26 mouse cellular contexts compared by ENCODE assay signal in genomic region chr17:14170961-14171479, GRCm38 (mm10). TPM values are rescaled to one million over a fixed set of nuclear protein-coding genes. Genes with fewer than 3 reads are reported as not detected.
A peak's percentile ranks its signal among the peaks of the same experiment; 100 is the strongest.
DNase-seq lines count a peak whose midpoint lies in the region; ATAC-seq lines count a peak whose summit lies in the region.
"Had no signal": no experiment of that assay in that cellular context is flagged by ENCODE, and none has a peak within 500 bp of the region (broad histone marks: within the 10 kb centered on the region; RNA-seq: fewer than 3 reads in every experiment).

No protein-coding gene starts in this region.

- H3K27me3 ChIP-seq in intestine, embryonic 16.5 days (replicated peaks; ENCODE audit: control insufficient read depth, insufficient read depth, low read length): no peaks in the 10 kb centered on the region
- no peaks in the 10 kb centered on the region for H3K27me3 ChIP-seq in forebrain, embryonic 16.5 days (replicated peaks; ENCODE audit: control insufficient read depth, insufficient read depth, low read length)
- H3K27me3 ChIP-seq: embryonic facial prominence, embryonic 12.5 days; forebrain, embryonic 15.5 days; midbrain, embryonic 13.5 days; neural tube, embryonic 13.5 days had no signal

- 30% methylated on average over 5 of the region's 5 CpGs for WGBS in intestine, embryonic 16.5 days
- 72% methylated on average over 5 of the region's 5 CpGs for WGBS in forebrain, embryonic 16.5 days

- no peak overlapping the region for H3K27ac ChIP-seq in intestine, embryonic 16.5 days (ENCODE audit: low read length)
- H3K27ac ChIP-seq in forebrain, embryonic 16.5 days (ENCODE audit: low read length): no peak overlapping the region
- H3K27ac ChIP-seq: embryonic facial prominence, embryonic 12.5 days; forebrain, embryonic 15.5 days; gastrocnemius, adult 2 months; hindbrain, embryonic 12.5 days; hindbrain, postnatal 0 days; limb, embryonic 12.5 days; midbrain, embryonic 13.5 days; neural tube, embryonic 13.5 days had no signal

- no peak for ATAC-seq in intestine, embryonic 16.5 days
- no peak for ATAC-seq in forebrain, embryonic 16.5 days
- ATAC-seq: CD4-positive, CD25-positive, alpha-beta regulatory T cell, adult 4 months; forebrain, embryonic 15.5 days; hindbrain, postnatal 0 days; midbrain, embryonic 13.5 days had no signal

- no peaks in the 10 kb centered on the region for H3K36me3 ChIP-seq in intestine, embryonic 16.5 days (ENCODE audit: control insufficient read depth, insufficient read depth, low read length)
- no peaks in the 10 kb centered on the region for H3K36me3 ChIP-seq in forebrain, embryonic 16.5 days (ENCODE audit: control insufficient read depth, insufficient read depth)
- H3K36me3 ChIP-seq: embryonic facial prominence, embryonic 12.5 days; forebrain, embryonic 10.5 days; forebrain, embryonic 15.5 days; hindbrain, embryonic 12.5 days; limb, embryonic 12.5 days; midbrain, embryonic 13.5 days; neural tube, embryonic 13.5 days had no signal

- no peak overlapping the region for H3K4me2 ChIP-seq in intestine, embryonic 16.5 days (ENCODE audit: low read depth, low read length)
- no peak overlapping the region for H3K4me2 ChIP-seq in forebrain, embryonic 16.5 days (ENCODE audit: low read length)
- H3K4me2 ChIP-seq: embryonic facial prominence, embryonic 12.5 days; forebrain, embryonic 15.5 days; hindbrain, embryonic 12.5 days; limb, embryonic 12.5 days; midbrain, embryonic 13.5 days; neural tube, embryonic 13.5 days had no signal

- H3K4me3 ChIP-seq in intestine, embryonic 16.5 days (ENCODE audit: low read length): no peak overlapping the region
- no peak overlapping the region for H3K4me3 ChIP-seq in forebrain, embryonic 16.5 days (replicated peaks; ENCODE audit: low read length)
- H3K4me3 ChIP-seq: embryonic facial prominence, embryonic 12.5 days; forebrain, embryonic 10.5 days; forebrain, embryonic 15.5 days; gastrocnemius, adult 2 months; hindbrain, embryonic 12.5 days; limb, embryonic 12.5 days; midbrain, embryonic 13.5 days; neural tube, embryonic 13.5 days had no signal

- no peaks in the 10 kb centered on the region for H3K9me3 ChIP-seq in intestine, embryonic 16.5 days (ENCODE audit: control insufficient read depth, low read length)
- no peaks in the 10 kb centered on the region for H3K9me3 ChIP-seq in forebrain, embryonic 16.5 days (ENCODE audit: control insufficient read depth, low read length)
- H3K9me3 ChIP-seq: embryonic facial prominence, embryonic 12.5 days; forebrain, embryonic 10.5 days; forebrain, embryonic 15.5 days; hindbrain, embryonic 12.5 days; limb, embryonic 12.5 days; midbrain, embryonic 13.5 days; neural tube, embryonic 13.5 days had no signal

- peak; percentile 46 for DNase-seq in kidney, adult 11 months
- no peak for DNase-seq in kidney, postnatal 10 days
- peak; percentile 68 for DNase-seq in kidney, adult 9 months
- DNase-seq in kidney, postnatal 14 days: peak; percentile 53
- DNase-seq in cerebellum, adult 9-11 months: no peak
- DNase-seq in layer of hippocampus, postnatal 10 days (ENCODE audit: low spot score in 2 of 2): no peak
- DNase-seq: adrenal gland, postnatal 14 days; cerebellum, adult 8-10 months; embryo, embryonic 11 days; gastrocnemius, adult 2 months; heart, postnatal 36 days; lung, postnatal 36 days; right cerebral cortex, postnatal 4 days; thymus, postnatal 4 days had no signal

- H3K9ac ChIP-seq in intestine, embryonic 16.5 days (ENCODE audit: low read depth, low read length): 0 out of 2 replicates have a peak overlapping the region, but pooled peaks have one; percentile 10
- no peak overlapping the region for H3K9ac ChIP-seq in forebrain, embryonic 16.5 days (replicated peaks; ENCODE audit: low read depth, low read length)
- H3K9ac ChIP-seq: embryonic facial prominence, embryonic 12.5 days; forebrain, embryonic 15.5 days; hindbrain, embryonic 12.5 days; limb, embryonic 12.5 days; midbrain, embryonic 13.5 days; neural tube, embryonic 13.5 days had no signal

- peaks cover 58% of the 10 kb centered on the region for H3K4me1 ChIP-seq in intestine, embryonic 16.5 days (ENCODE audit: control insufficient read depth, insufficient read depth, low read length)
- peaks cover 9% of the 10 kb centered on the region for H3K4me1 ChIP-seq in forebrain, embryonic 16.5 days (replicated peaks; ENCODE audit: control insufficient read depth, insufficient read depth, low read length)

RNA-seq across cellular contexts. Expression of gene Dact2, which starts 33.1 kb away (rescaled TPM):
- polyA plus RNA-seq in intestine, embryonic 16.5 days (2015; fragmentation: Nextera tagmentation; extraction: Ambion mirVana): 4.5 and 5.1 TPM in 2 replicates
- polyA plus RNA-seq in forebrain, embryonic 16.5 days (2015; fragmentation: Nextera tagmentation; extraction: Ambion mirVana): 1.1 and 1.3 TPM in 2 replicates
- 10 to 100 TPM; 18.5 to 18.9 TPM for total RNA-seq in layer of hippocampus, postnatal 10 days (2021)
- total RNA-seq: megakaryocyte, adult 5-6 weeks had no signal
- polyA plus RNA-seq: CD4-positive, CD25-positive, alpha-beta regulatory T cell, adult 4 months had no signal

Comparison
In these comparisons a context has a peak if more than half of its experiments do, and no peak if none do; other contexts are left out.
1. DNase-seq: peak in kidney, adult 11 months (single experiment), kidney, adult 9 months (single experiment) and kidney, postnatal 14 days (single experiment); none in kidney, postnatal 10 days (single experiment), cerebellum, adult 9-11 months (single experiment) and layer of hippocampus, postnatal 10 days (0 of 2).